Mouse (Mus musculus) kidney, postnatal 0 days (tissue): ENCODE results near the gene Sox5. TPM values are rescaled to one million over a fixed set of nuclear protein-coding genes. Genes with fewer than 3 reads are reported as not detected.

Source experiments
- ATAC-seq: fragments of 200-750 bp; cut with Nextera tagmentation; replicated peaks from 2 replicates; pipeline ENCODE4 v1.8.0; 2017; ENCODE audit warnings: low read depth, moderate number of reproducible peaks, moderate TSS enrichment, moderate library complexity; ENCODE audit not compliant: low FRiP score
- DNase-seq: peaks from one replicate; pipeline ENCODE4 v3.0.0-alpha.2; 2016; ENCODE audit warnings: low spot score
- H3K27ac ChIP-seq: fragments of 300-500 bp; sonication (generic); 2 replicates; pipeline ENCODE4 v1.5.1; 2014; ENCODE audit warnings: mild to moderate bottlenecking
- H3K27me3 ChIP-seq: fragments of 300-500 bp; sonication (generic); 2 replicates; pipeline ENCODE4 v1.6.1; 2014; ENCODE audit warnings: low read length, mixed read lengths; ENCODE audit not compliant: insufficient read depth
- H3K36me3 ChIP-seq: fragments of 300-500 bp; sonication (generic); 2 replicates; pipeline ENCODE4 v1.6.1; 2014; ENCODE audit warnings: low read length, mixed read lengths; ENCODE audit not compliant: insufficient read depth
- H3K4me1 ChIP-seq: fragments of 300-500 bp; sonication (generic); replicated peaks from 2 replicates; pipeline ENCODE4 v1.6.1; 2014; ENCODE audit warnings: antibody characterized with exemption, low read length, mixed read lengths; ENCODE audit not compliant: insufficient read depth
- H3K4me2 ChIP-seq: fragments of 300-500 bp; sonication (generic); 2 replicates; pipeline ENCODE4 v1.6.1; 2014; ENCODE audit warnings: mild to moderate bottlenecking, low read length, moderate library complexity, mixed read lengths
- H3K4me3 ChIP-seq: fragments of 300-500 bp; sonication (generic); replicated peaks from 2 replicates; pipeline ENCODE4 v1.5.1; 2014; ENCODE audit warnings: low read depth, low read length
- H3K9ac ChIP-seq: fragments of 300-500 bp; sonication (generic); 2 replicates; pipeline ENCODE4 v1.6.1; 2014; ENCODE audit warnings: low read depth, low read length
- H3K9me3 ChIP-seq: fragments of 300-500 bp; sonication (generic); replicated peaks from 2 replicates; pipeline ENCODE4 v1.6.1; 2016; ENCODE audit warnings: low read length, inconsistent platforms, mixed read lengths
- CTCF ChIP-seq: IDR thresholded peaks from 2 replicates; pipeline ENCODE4 v1.5.1; 2016; ENCODE audit warnings: antibody characterized with exemption, low read depth, mild to moderate bottlenecking, moderate library complexity
- WGBS: fragments of 180-500 bp; shearing (Covaris S2); extraction: QIAGEN DNeasy Blood & Tissue Kit; methylation state at CpG from one replicate; pipeline ENCODE4 v1.1.7; 2014; 5-methylcytosine and 5-hydroxymethylcytosine counted together
- polyA plus RNA-seq: library from polyadenylated mRNA; unstranded; fragments of >200 nt; fragmentation: Nextera tagmentation; extraction: Ambion mirVana; gene quantifications from 2 replicates; pipeline ENCODE4 v1.2.1, GENCODE M21; 2015

The Sox5 gene
- polyA plus RNA-seq, 1 experiment from 2014 or later: 6.1 TPM

DNA sequence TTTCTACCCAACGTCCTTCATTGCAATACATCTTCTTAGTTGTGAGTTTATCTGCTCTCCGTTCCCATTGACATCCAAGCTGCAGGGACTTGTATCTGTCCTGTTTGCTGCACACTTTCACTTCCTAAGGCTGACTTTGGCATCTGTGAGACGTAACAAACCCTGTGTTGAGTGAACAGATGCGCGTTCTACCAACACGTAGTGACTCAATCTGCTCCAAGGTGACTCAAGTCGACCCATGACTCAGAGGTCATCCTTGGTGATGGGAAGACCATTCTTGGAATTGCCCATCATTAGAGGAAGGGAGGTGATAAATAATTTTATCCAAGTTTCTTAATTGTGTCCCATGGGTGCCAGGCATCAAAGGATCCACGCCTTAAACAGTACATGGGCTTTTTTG is 719.3 kb downstream of the Sox5 start:
- no peaks in the 10 kb centered on the region for H3K4me1 ChIP-seq
- no peaks in the 10 kb centered on the region for H3K36me3 ChIP-seq
- no peak overlapping the region for H3K4me3 ChIP-seq
- ATAC-seq (no peak), DNase-seq (no peak)
- H3K9me3 ChIP-seq: no peaks in the 10 kb centered on the region
- TF ChIP-seq CTCF: no peak
- no peak overlapping the region for H3K4me2 ChIP-seq
- no peaks in the 10 kb centered on the region for H3K27me3 ChIP-seq
- no peak overlapping the region for H3K9ac ChIP-seq
- WGBS: 91% methylated on average over 8 of the region's 8 CpGs
- no peak overlapping the region for H3K27ac ChIP-seq

DNA sequence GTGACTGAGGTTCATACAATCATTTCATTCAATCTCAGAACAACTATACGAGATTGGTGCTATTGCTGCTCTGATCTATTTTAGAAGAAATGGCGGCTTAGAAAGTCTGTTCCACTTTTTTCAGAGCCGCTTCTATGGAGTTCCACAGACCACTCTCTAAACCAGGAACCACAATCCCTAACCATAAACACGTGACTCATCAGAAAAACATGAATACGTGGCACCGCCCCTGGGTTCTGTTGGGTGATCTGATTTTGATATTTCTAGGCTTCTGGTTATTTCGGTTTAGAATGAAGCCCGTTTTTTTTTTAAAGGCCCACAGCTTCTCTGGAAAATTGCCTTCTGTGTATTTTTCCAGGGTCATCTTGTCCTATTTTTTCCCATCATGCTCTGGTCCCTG is 720.0 kb downstream of the Sox5 start:
- Histone ChIP-seq H3K4me3 (no peak overlapping the region), H3K9me3 (no peaks in the 10 kb centered on the region), H3K4me2 (no peak overlapping the region), H3K4me1 (peaks cover 1% of the 10 kb centered on the region; the same call in 1 of the 2 replicates), H3K36me3 (no peaks in the 10 kb centered on the region), H3K27me3 (no peaks in the 10 kb centered on the region), H3K9ac (no peak overlapping the region), H3K27ac (no peak overlapping the region)
- no peak for DNase-seq
- no peak for ATAC-seq
- TF ChIP-seq CTCF: no peak
- WGBS: 92% methylated on average over 8 of the region's 8 CpGs

DNA sequence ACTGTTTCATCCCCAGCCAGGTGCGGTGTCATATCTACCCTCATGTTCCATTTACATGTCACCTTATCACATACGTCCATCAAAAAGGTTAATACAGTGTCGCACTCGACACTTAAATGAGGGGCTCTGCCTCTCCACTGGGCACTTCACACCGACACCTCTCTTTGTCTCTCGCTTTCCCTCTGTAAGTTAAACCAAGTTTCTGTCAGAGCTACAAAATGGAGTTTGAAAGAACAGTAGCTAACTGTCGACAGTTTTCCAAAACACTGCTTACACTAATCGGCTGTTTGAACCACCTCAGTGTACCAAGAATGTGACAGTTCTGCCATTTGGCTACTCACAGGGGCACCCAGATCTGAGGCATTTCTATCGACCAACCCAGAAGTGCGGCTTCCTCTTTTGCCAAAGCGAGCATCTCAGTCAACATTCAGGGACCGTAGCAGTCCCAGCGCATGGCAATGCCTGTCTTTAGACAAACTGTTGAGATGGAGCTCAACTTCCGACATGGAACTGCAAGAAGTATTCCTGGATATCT is 724.6 kb downstream of the Sox5 start:
- Histone ChIP-seq H3K27me3 (no peaks in the 10 kb centered on the region), H3K9me3 (no peaks in the 10 kb centered on the region), H3K4me2 (no peak overlapping the region), H3K36me3 (no peaks in the 10 kb centered on the region), H3K27ac (no peak overlapping the region), H3K4me1 (peaks cover 8% of the 10 kb centered on the region; the same call in 1 of the 2 replicates), H3K4me3 (no peak overlapping the region), H3K9ac (no peak overlapping the region)
- no peak for TF ChIP-seq CTCF
- WGBS: 84% methylated on average over 14 of the region's 14 CpGs
- DNase-seq: no peak
- ATAC-seq: no peak

DNA sequence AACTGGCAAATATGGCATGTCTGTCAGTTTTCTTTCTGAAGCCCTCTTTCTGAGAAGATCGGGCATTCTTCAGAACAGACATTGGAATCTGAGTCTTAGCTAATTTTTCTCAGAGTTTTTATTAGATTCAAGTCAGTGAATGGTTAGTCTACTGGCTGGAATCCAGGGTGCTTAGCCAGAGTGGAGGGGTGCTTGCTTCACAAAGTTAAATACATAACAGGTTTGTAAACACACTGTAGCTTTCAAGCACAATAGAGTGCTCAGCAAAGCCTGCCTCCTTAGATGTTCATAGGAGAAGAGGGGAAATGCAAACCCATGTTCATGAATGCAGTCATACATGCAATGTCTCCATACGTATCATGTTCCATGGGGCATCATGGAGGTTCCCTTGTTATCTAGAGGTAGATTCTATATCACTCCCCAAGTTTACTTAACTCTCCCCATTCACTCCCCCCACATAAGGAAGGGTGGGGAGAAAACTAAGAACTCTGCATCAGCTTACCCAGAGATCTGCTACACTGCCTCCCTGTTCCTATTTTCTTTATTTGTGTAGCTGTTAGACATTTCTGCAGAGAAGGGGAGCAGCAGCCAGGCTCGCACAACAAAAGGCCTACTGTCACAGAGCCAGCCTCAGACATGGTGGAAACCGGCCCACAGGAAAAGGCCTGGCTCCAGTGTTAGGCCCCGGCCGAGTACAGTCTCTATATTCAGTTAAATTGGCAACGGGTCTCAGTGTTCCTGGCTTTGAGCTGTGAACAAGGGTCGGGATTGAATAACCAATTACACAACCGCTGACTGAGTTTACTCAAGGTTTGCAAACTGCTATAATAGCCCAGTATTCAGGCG is 725.3 kb downstream of the Sox5 start:
- DNase-seq: peak; percentile 30
- no peak overlapping the region for H3K27ac ChIP-seq

DNA sequence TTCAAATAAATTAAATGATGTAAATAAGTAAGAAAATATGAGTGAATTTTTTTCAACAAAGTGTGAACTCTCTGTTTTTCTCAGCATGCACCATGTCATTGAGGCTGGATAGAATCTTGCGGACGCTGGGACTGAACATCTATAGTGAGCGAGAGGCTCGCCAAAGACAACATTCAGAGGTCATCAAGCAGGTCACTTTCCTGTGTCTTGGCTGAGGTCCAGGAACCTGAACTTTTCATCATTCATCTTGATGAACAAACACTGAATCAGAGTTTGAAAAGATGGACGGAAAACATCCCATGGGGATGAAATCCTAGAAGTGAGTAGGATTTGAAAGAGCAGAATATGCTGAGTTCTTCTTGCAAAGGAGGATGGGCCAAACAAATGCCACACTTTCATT is 729.3 kb downstream of the Sox5 start:
- no peak overlapping the region for H3K27ac ChIP-seq
- H3K9me3 ChIP-seq: no peaks in the 10 kb centered on the region
- H3K4me1 ChIP-seq: peaks cover 8% of the 10 kb centered on the region; the same call in 1 of the 2 replicates
- H3K36me3 ChIP-seq: no peaks in the 10 kb centered on the region
- ATAC-seq (no peak), DNase-seq (peak; percentile 33)
- H3K9ac ChIP-seq: no peak overlapping the region
- H3K27me3 ChIP-seq: no peaks in the 10 kb centered on the region
- WGBS: 38% methylated on average over 5 of the region's 5 CpGs
- H3K4me3 ChIP-seq: no peak overlapping the region
- H3K4me2 ChIP-seq: no peak overlapping the region
- no peak for TF ChIP-seq CTCF

More for the DNA sequence above, 725.3 kb downstream of the Sox5 start:
- Histone ChIP-seq H3K27me3 (no peaks in the 10 kb centered on the region), H3K4me1 (peaks cover 8% of the 10 kb centered on the region; the same call in 1 of the 2 replicates), H3K9ac (no peak overlapping the region), H3K4me3 (no peak overlapping the region), H3K4me2 (no peak overlapping the region), H3K36me3 (no peaks in the 10 kb centered on the region), H3K9me3 (no peaks in the 10 kb centered on the region)
- TF ChIP-seq CTCF: no peak
- WGBS: 47% methylated on average over 10 of the region's 10 CpGs
- no peak for ATAC-seq

DNA sequence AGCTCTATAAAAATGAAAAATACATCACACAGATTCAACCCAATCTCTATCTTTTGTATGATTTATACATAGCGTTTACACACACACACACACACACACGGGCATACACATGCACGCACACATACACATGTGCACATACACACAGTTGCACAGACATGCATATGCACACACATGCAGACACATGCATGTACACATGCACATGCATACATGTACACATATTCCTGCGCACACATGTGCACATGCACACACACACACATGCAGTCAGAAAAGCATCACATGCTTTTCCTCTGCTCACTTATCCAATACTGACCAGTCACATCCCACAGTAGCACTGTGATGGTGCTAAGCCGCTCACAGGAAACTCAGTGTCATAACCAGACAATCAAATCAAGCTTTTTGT is 730.5 kb downstream of the Sox5 start:
- Histone ChIP-seq H3K27me3 (no peaks in the 10 kb centered on the region), H3K4me1 (peaks cover 2% of the 10 kb centered on the region; the same call in 1 of the 2 replicates), H3K9ac (no peak overlapping the region), H3K9me3 (no peaks in the 10 kb centered on the region), H3K36me3 (no peaks in the 10 kb centered on the region), H3K27ac (no peak overlapping the region), H3K4me3 (no peak overlapping the region), H3K4me2 (no peak overlapping the region)
- TF ChIP-seq CTCF: no peak
- ATAC-seq: no peak
- DNase-seq: no peak
- WGBS: 97% methylated on average over 5 of the region's 5 CpGs
